Mouse (Mus musculus): ENCODE measurements around the gene Ubc. TPM values are rescaled to one million over a fixed set of nuclear protein-coding genes. Genes with fewer than 3 reads are reported as not detected.

Ubc gene
- polyA plus RNA-seq, 2 experiments: 660 to 949 TPM

GRCm38 (mm10) chr5:125378919-125379318 lies 11.1 kb downstream of the Ubc start:
- no peaks in the 10 kb centered on the region for H3K9me3 ChIP-seq (ENCODE audit: control insufficient read depth, low read length)
- TF ChIP-seq POLR2A (IDR thresholded peaks at IDR 0.05; ENCODE audit: borderline replicate concordance, extremely low read depth, insufficient read depth, insufficient read length): no peak
- H3K4me3 ChIP-seq (replicated peaks; ENCODE audit: low read length): no peak overlapping the region
- no peak overlapping the region for H3K4me2 ChIP-seq (replicated peaks; ENCODE audit: low read depth, low read length, severe bottlenecking)
- H3K9ac ChIP-seq (ENCODE audit: low read depth, low read length, severe bottlenecking): no peak overlapping the region
- no peaks in the 10 kb centered on the region for H3K36me3 ChIP-seq (ENCODE audit: control insufficient read depth, insufficient read depth, low read length)
- WGBS: 80% methylated on average over 5 of the region's 5 CpGs
- H3K27ac ChIP-seq (replicated peaks; ENCODE audit: low read depth, low read length): no peak overlapping the region
- DNase-seq (ENCODE audit: low spot score) (no peak), ATAC-seq (ENCODE audit: low FRiP score, low read depth) (no peak)
- no peaks in the 10 kb centered on the region for H3K4me1 ChIP-seq (ENCODE audit: control insufficient read depth, insufficient read depth, low read length)
- H3K27me3 ChIP-seq (ENCODE audit: control insufficient read depth, insufficient read depth, low read length): no peaks in the 10 kb centered on the region

- no peak for TF ChIP-seq POLR2A (IDR thresholded peaks at IDR 0.05; ENCODE audit: borderline replicate concordance, extremely low read depth, insufficient read depth, insufficient read length)
- Histone ChIP-seq H3K4me1 (ENCODE audit: control insufficient read depth, insufficient read depth, low read length) (no peaks in the 10 kb centered on the region), H3K9me3 (ENCODE audit: control insufficient read depth, low read length) (no peaks in the 10 kb centered on the region), H3K4me2 (replicated peaks; ENCODE audit: low read depth, low read length, severe bottlenecking) (no peak overlapping the region), H3K36me3 (ENCODE audit: control insufficient read depth, insufficient read depth, low read length) (no peaks in the 10 kb centered on the region), H3K27ac (replicated peaks; ENCODE audit: low read depth, low read length) (no peak overlapping the region), H3K27me3 (ENCODE audit: control insufficient read depth, insufficient read depth, low read length) (no peaks in the 10 kb centered on the region), H3K4me3 (replicated peaks; ENCODE audit: low read length) (no peak overlapping the region), H3K9ac (ENCODE audit: low read depth, low read length, severe bottlenecking) (no peak overlapping the region)
- 73% methylated on average over 7 of the region's 7 CpGs for WGBS
- DNase-seq (ENCODE audit: low spot score) (no peak), ATAC-seq (ENCODE audit: low FRiP score, low read depth) (no peak)
Measured at GRCm38 (mm10) chr5:125377214-125377613, 12.8 kb downstream of the Ubc start.

- no peak for ATAC-seq (ENCODE audit: low FRiP score, low read depth)
- H3K9ac ChIP-seq (ENCODE audit: low read depth, low read length, severe bottlenecking): no peak overlapping the region
- H3K27ac ChIP-seq (replicated peaks; ENCODE audit: low read depth, low read length): no peak overlapping the region
- H3K4me1 ChIP-seq (ENCODE audit: control insufficient read depth, insufficient read depth, low read length): no peaks in the 10 kb centered on the region
- no peak for DNase-seq (ENCODE audit: low spot score)
- TF ChIP-seq POLR2A (IDR thresholded peaks at IDR 0.05; ENCODE audit: borderline replicate concordance, extremely low read depth, insufficient read depth, insufficient read length): no peak
- no peak overlapping the region for H3K4me2 ChIP-seq (replicated peaks; ENCODE audit: low read depth, low read length, severe bottlenecking)
- H3K27me3 ChIP-seq (ENCODE audit: control insufficient read depth, insufficient read depth, low read length): no peaks in the 10 kb centered on the region
- H3K36me3 ChIP-seq (ENCODE audit: control insufficient read depth, insufficient read depth, low read length): no peaks in the 10 kb centered on the region
- 87% methylated on average over 2 of the region's 2 CpGs for WGBS
- H3K9me3 ChIP-seq (ENCODE audit: control insufficient read depth, low read length): no peaks in the 10 kb centered on the region
- H3K4me3 ChIP-seq (replicated peaks; ENCODE audit: low read length): no peak overlapping the region
Measured at GRCm38 (mm10) chr5:125375871-125376270, 14.1 kb downstream of the Ubc start.

DNA sequence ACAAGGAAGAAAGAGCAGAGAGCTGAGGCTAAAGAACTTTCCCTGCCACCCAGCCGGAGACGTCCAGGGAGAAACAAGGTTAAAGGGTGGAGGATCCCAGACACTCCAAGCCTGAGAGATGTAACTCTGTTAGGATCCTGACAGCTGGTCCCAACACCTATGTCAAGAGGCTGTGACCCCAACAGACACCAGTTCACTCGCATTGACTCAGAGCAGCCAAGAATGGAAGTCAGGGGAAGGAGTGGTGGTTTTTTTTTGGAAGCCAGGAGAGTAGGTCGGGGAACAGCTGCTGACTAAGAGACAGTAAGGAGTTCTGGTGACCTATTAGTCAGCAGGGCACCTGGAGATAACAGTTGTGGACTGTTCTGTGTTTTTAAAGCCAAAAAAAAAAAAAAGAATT lies 18.0 kb downstream of the Ubc start:
- no peak overlapping the region for H3K27ac ChIP-seq (replicated peaks; ENCODE audit: low read depth, low read length)
- H3K9me3 ChIP-seq (ENCODE audit: control insufficient read depth, low read length): no peaks in the 10 kb centered on the region
- H3K36me3 ChIP-seq (ENCODE audit: control insufficient read depth, insufficient read depth, low read length): no peaks in the 10 kb centered on the region
- no peaks in the 10 kb centered on the region for H3K4me1 ChIP-seq (ENCODE audit: control insufficient read depth, insufficient read depth, low read length)
- 81% methylated on average over 4 of the region's 4 CpGs for WGBS
- no peak for TF ChIP-seq POLR2A (IDR thresholded peaks at IDR 0.05; ENCODE audit: borderline replicate concordance, extremely low read depth, insufficient read depth, insufficient read length)
- DNase-seq (ENCODE audit: low spot score) (no peak), ATAC-seq (ENCODE audit: low FRiP score, low read depth) (no peak)
- H3K4me3 ChIP-seq (replicated peaks; ENCODE audit: low read length): no peak overlapping the region
- H3K27me3 ChIP-seq (ENCODE audit: control insufficient read depth, insufficient read depth, low read length): no peaks in the 10 kb centered on the region
- no peak overlapping the region for H3K9ac ChIP-seq (ENCODE audit: low read depth, low read length, severe bottlenecking)
- H3K4me2 ChIP-seq (replicated peaks; ENCODE audit: low read depth, low read length, severe bottlenecking): no peak overlapping the region

GRCm38 (mm10) chr5:125370950-125371693 lies 18.9 kb downstream of the Ubc start:
- WGBS: 62% methylated on average over 7 of the region's 7 CpGs
- no peak overlapping the region for H3K9ac ChIP-seq (ENCODE audit: low read depth, low read length, severe bottlenecking)
- H3K36me3 ChIP-seq (ENCODE audit: control insufficient read depth, insufficient read depth, low read length): no peaks in the 10 kb centered on the region
- H3K4me1 ChIP-seq (ENCODE audit: control insufficient read depth, insufficient read depth, low read length): no peaks in the 10 kb centered on the region
- ATAC-seq (ENCODE audit: low FRiP score, low read depth): no peak
- no peak overlapping the region for H3K4me3 ChIP-seq (replicated peaks; ENCODE audit: low read length)
- TF ChIP-seq POLR2A (IDR thresholded peaks at IDR 0.05; ENCODE audit: borderline replicate concordance, extremely low read depth, insufficient read depth, insufficient read length): no peak
- H3K9me3 ChIP-seq (ENCODE audit: control insufficient read depth, low read length): no peaks in the 10 kb centered on the region
- H3K27me3 ChIP-seq (ENCODE audit: control insufficient read depth, insufficient read depth, low read length): no peaks in the 10 kb centered on the region
- H3K27ac ChIP-seq (replicated peaks; ENCODE audit: low read depth, low read length): no peak overlapping the region
- no peak overlapping the region for H3K4me2 ChIP-seq (replicated peaks; ENCODE audit: low read depth, low read length, severe bottlenecking)
- DNase-seq (ENCODE audit: low spot score): no peak
